Mouse (Mus musculus): Measurements from ENCODE around the gene Tmed5.

DNA sequence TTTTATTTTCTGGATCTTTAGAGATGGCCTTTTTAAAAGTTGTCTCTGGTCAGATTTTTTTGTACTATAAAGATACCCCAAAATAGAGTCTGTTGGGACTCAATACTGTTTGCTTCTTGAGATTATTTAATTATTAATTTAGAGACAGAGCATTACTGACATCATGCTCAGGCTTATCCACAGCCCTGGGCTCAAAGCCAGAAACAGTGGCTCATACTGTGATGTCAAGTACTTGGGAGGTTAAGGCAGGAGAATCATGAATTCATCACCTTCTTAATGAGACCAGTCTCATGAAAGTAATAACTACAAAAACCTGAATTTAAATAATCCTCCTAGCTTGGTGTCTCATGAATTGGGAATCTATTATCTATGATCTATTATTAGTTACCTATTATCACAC is 32.2 kb downstream of the Tmed5 start:
- TF ChIP-seq CTCF (IDR thresholded peaks at IDR 0.05; ENCODE audit: low read depth, low read length) = no peak
- TF ChIP-seq POLR2A (IDR thresholded peaks at IDR 0.05; ENCODE audit: extremely low read depth, insufficient read depth, low read length) = no peak
